Mouse (Mus musculus) A20 (cell line): ENCODE measurements around the gene Dgat2.

Experiments used
- DNase-seq: peaks from one replicate; pipeline ENCODE4 v3.0.0-alpha.2; 2011; ENCODE audit warnings: low read depth, low spot score

The Dgat2 gene

GRCm38 (mm10) chr7:99140511-99140910 lies 42.0 kb downstream of the Dgat2 start:
- DNase-seq, result no peak

GRCm38 (mm10) chr7:99139841-99140491 lies 42.6 kb downstream of the Dgat2 start:
- DNase-seq, result peak; percentile 70

GRCm38 (mm10) chr7:99137541-99137940 lies 45.0 kb downstream of the Dgat2 start:
- no peak for DNase-seq

- no peak for DNase-seq
These were observed 45.7 kb downstream of the Dgat2 start for GRCm38 (mm10) chr7:99136789-99137188.

GRCm38 (mm10) chr7:99133811-99134402 lies 48.6 kb downstream of the Dgat2 start:
- peak; percentile 86 for DNase-seq

- peak; percentile 36 for DNase-seq
These were observed 49.9 kb downstream of the Dgat2 start for GRCm38 (mm10) chr7:99132597-99132996.

- DNase-seq, result no peak
These were observed 50.6 kb downstream of the Dgat2 start for GRCm38 (mm10) chr7:99131819-99132353.

GRCm38 (mm10) chr7:99128965-99129364 lies 53.6 kb downstream of the Dgat2 start:
- peak; percentile 66 for DNase-seq

- peak; percentile 59 for DNase-seq
These were observed 54.2 kb downstream of the Dgat2 start for GRCm38 (mm10) chr7:99128020-99128950.

- DNase-seq, result no peak
These were observed 56.5 kb downstream of the Dgat2 start for GRCm38 (mm10) chr7:99126057-99126456.

- peak; percentile 51 for DNase-seq
These were observed 59.9 kb downstream of the Dgat2 start for GRCm38 (mm10) chr7:99122651-99123050.

GRCm38 (mm10) chr7:99120865-99121521 lies 61.5 kb downstream of the Dgat2 start:
- DNase-seq, result peak; percentile 86

GRCm38 (mm10) chr7:99120082-99120481 lies 62.4 kb downstream of the Dgat2 start:
- peak; percentile 43 for DNase-seq

- no peak for DNase-seq
These were observed 65.7 kb downstream of the Dgat2 start for GRCm38 (mm10) chr7:99116781-99117180.

- no peak for DNase-seq
These were observed 68.4 kb downstream of the Dgat2 start for GRCm38 (mm10) chr7:99114006-99114726.

GRCm38 (mm10) chr7:99107566-99107965 lies 75.0 kb downstream of the Dgat2 start:
- DNase-seq, result peak; percentile 54

- no peak for DNase-seq
These were observed 75.7 kb downstream of the Dgat2 start for GRCm38 (mm10) chr7:99106714-99107270.
